Mouse (Mus musculus) liver, adult 2 months (tissue): ENCODE measurements around the gene Sh3pxd2a.

Experiments
- CTCF ChIP-seq: fragments of 200-500 bp; IDR thresholded peaks from 2 replicates; pipeline ENCODE4 v1.5.1; 2011; ENCODE audit warnings: low read depth, low read length, control low read depth
- POLR2A ChIP-seq: fragments of 200-500 bp; IDR thresholded peaks from 2 replicates; pipeline ENCODE4 v1.6.1; 2011; ENCODE audit warnings: low read length, control low read depth; ENCODE audit not compliant: insufficient read depth; ENCODE audit errors: extremely low read depth

DNA sequence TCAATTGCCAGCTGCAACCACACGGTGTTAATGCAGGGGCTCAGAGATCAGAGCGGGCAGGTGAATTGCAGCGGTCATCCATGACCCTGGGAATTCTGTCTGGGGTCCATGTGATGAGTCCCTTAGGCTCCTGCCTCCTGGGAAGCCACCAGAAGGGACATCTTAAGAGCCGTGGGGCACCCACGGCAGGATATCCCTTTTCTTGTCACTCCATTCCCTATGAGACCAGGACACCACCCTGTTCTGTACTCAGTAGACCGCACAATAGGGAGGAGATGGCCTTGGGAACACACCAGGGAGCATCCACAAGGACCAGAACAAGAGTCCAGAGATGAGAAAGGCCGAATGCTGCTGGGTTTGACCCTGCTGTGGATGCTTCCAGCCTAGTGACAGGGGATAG is 10.8 kb downstream of the Sh3pxd2a start:
- TF ChIP-seq CTCF (no peak), POLR2A (no peak)
